Mouse (Mus musculus) kidney, adult 2 months (tissue): ENCODE measurements around the gene AY074887.

Experiments used
- CTCF ChIP-seq: fragments of 200-500 bp; conservative IDR thresholded peaks from 2 replicates; pipeline ENCODE4 v1.5.1; 2011; ENCODE audit warnings: low read depth, mild to moderate bottlenecking, control low read depth, low read length, moderate library complexity, mixed read lengths; ENCODE audit not compliant: insufficient read depth, insufficient read length
- POLR2A ChIP-seq: fragments of 200-500 bp; IDR thresholded peaks from one replicate; pipeline ENCODE4 v1.6.1; 2011; ENCODE audit warnings: low read depth, low read length, control low read depth

- TF ChIP-seq CTCF (no peak), POLR2A (peak; percentile 61)
Measured at GRCm38 (mm10) chr9:54950575-54951321, at the start of gene AY074887, which contains the start of gene Psma4.
